Mouse (Mus musculus) kidney, postnatal 10 days (tissue): ENCODE results near the gene Bmpr1b.

Experiments used
- DNase-seq: peaks from one replicate; pipeline ENCODE4 v3.0.0; 2021; ENCODE audit warnings: mixed read lengths

The Bmpr1b gene

DNA sequence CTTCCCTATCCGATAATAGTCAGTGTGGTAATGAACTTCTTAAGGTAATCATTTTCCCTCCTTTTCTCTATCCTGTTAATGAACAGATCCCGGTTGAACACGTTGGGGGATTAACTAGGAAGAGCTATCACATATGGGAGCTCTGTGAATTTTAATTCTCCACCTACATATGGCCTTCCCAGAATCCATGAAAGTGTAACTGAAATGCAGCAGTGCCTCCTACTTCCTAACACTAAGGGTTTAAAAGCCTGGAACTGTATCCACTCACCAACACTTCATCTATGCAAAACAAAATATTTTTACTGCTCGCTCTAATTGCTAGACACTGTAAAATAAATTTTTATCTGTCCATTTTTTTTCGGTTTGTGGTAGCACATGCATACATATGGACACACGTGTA, 63.0 kb downstream of the Bmpr1b start:
- DNase-seq: no peak

GRCm38 (mm10) chr3:142104027-142104805, 65.0 kb downstream of the Bmpr1b start:
- no peak for DNase-seq

DNA sequence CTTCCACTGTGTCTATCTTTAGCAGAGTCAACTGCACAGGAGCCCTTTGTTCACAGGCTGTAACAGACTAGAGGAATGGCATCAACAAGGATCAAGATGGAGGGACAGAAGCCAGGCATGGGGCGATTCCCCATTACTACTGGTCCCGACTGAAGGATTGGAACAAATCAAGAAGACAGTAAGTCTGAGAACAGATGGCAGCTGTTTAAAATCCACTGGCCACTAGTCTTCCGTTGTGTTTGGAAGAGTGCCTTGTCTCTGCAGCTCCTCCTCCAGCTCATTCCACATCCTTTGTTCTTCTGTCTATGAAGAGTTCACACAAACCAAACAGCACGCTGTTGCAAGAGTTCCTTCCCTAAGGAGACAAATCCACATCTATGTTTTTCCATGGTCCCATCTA, 65.6 kb downstream of the Bmpr1b start:
- peak; percentile 21 for DNase-seq

- DNase-seq: no peak
These were observed 70.1 kb downstream of the Bmpr1b start for GRCm38 (mm10) chr3:142099151-142099550.

DNA sequence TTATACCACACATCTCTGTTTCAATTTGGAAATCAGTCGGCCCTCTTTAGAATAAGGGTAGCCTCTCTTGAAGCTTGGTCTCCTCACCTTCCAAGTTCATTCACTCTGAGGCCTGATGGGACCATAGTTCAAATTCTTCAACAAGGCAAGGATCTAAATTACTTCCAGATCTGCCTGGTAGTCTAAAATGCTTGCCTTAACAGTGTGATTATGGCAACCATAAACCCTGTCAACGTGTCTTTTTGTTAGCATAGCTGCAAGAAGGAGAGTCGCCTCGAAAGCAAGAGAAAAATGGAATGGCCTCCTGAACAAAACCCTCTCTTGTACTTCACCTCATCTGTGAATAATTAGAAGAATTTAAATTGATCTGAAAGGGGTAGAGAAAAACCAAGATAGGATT, 75.2 kb downstream of the Bmpr1b start:
- DNase-seq: no peak

DNA sequence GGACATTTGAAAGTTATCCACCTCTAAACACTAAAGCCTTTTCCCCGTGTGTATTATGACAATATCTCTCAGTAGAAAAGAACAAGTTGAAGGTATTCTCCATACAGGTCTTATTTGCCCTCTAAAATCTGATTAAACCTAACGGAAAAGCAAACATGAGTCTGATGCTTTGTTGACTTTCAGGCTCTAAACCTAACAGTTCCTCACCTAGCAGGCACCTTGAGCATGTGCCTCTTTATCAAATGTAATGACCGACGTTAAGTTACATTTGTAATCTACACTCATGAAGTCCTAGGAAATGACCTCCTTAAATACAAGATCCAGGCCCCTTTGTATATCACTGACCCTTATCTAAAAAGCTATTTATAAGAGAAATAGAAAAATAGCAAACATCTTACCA, 79.5 kb downstream of the Bmpr1b start:
- DNase-seq: no peak

DNA sequence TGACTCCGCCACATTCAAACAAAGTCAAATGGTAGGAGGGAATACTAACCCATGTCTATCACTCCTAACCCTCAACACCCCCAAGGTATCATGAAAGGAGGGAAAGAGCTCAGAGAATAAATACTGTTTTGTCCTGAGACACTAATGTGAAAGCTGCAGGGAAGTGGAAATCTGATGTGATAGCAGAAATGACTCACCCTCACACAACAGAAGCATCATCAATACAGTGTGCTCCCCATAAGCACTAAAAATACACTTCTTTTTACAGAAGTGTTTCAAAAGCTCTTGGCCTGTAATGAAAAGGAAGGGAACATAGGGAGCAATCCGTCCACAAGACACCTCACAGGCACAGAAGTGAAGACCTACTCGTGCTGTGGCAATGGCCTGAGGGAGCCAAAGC, 83.3 kb downstream of the Bmpr1b start:
- DNase-seq: no peak

GRCm38 (mm10) chr3:142084091-142084490, 85.1 kb downstream of the Bmpr1b start:
- no peak for DNase-seq

- no peak for DNase-seq
These were observed 91.4 kb downstream of the Bmpr1b start for GRCm38 (mm10) chr3:142077723-142078302.

DNA sequence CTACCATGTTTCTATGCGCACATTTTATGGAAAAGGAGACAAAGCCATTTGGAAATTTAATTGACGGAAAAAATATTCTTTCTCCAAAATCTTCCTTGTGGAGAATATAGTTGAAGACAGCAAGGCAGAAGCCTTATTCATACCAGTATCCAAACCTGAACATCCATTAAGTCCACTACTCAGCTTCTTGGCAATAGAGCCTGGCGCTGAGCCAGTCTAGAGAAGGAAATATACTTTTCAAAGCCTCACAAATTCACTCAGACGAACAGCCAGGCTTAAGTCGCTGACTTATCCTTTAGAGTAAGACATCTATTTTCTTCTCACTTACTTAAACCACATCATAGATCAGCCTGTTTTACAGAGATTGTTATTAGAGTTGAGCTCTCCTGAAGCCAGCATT, 97.6 kb downstream of the Bmpr1b start:
- no peak for DNase-seq

DNA sequence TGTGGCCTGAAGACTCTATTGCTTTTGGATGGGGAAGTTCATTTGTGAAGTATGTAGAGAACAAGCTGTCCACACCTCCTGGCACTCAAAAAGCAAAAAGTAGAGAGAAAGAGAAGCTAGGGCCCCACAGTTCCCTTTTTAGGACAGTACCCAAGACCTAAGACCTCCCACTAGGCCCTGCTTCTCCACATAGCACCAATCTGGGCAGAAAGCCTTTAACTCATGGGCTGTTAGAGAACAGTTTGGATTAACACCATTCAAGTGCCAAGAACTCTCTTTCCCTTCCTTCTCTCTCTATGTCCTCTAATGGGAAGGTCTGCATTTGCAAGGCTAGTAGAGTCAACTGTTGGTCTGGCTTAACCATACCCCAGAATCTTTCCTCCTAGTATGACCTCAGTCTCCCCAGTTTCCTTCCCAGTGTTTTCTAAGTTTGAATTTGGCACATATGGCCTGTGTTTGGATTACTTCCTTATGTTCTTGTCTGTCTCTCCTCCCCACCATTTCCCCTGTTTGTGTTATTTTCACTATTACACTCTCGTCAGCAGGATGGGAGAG, 102.4 kb downstream of the Bmpr1b start:
- DNase-seq: no peak

GRCm38 (mm10) chr3:142065111-142065510, 104.1 kb downstream of the Bmpr1b start:
- DNase-seq: peak; percentile 23

DNA sequence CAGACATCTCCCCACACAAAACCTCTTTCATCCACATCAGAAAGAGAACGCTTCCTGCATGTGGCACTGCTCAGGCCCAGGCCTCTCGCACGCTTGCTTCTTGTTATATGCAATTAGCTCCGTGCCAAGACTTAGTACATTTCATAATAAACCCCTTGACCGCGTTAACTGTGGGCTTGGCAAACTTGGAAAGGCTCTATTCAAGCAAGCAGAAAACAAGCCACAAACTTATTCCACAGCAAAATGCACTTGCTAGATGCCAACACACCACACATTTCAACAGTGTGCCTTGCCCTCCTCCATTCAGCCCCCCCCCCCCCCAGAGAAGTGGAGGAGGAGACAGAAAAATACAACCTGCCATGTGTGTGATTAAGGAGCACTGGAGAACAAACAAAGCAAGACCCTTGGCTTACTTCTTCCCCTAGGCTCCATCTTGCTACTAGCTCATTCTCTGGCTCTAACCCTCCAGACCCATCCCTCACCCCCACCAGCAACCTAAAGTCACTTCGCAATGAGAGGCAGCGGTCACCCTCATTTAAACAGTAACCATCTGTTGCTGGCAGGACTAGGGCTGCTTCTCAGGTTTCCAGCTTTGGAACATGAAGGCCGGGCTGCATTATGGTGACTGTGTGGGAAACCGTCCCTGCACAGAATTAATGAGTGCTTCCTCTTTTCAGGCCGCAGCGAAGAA, 105.5 kb downstream of the Bmpr1b start:
- DNase-seq: peak; percentile 21

DNA sequence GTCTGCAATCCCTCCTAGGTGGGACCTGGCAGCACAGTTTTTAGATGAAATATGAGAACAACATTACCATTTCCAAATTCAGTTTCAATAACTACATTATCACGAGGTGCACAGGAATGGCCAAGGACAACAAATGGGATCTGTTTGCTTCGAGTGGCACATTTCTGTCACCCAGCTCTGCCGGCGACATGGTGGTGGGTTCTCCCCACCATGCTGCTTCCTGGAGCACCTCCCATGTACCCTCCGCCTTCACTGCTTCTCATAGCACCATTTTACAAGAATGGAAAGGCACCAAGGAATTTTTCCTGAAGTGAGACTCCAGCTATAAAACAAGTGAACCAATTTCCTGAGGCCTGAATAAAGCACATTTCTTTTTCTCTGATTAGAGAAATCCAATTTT, 108.0 kb downstream of the Bmpr1b start:
- no peak for DNase-seq

- no peak for DNase-seq
These were observed 109.3 kb downstream of the Bmpr1b start for GRCm38 (mm10) chr3:142059890-142060289.

DNA sequence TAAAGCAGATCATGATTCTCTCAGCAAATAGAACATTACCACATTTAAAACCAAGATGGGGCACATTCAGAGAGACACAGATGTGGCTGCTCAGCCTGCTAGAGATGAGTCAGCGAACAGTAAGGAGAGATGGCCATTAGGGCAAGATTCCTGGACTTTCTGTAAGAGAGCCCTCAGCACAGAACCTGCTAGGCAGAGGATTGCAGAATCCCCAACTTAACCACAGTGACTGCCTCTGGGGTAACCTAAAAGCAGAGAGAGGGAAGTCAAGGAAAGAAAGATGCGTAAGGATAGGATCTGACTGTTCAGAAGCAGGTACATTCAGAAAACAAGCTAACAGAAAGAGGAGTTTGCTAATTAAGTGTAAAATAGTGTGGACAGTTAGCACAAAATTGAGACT, 118.5 kb downstream of the Bmpr1b start:
- no peak for DNase-seq

DNA sequence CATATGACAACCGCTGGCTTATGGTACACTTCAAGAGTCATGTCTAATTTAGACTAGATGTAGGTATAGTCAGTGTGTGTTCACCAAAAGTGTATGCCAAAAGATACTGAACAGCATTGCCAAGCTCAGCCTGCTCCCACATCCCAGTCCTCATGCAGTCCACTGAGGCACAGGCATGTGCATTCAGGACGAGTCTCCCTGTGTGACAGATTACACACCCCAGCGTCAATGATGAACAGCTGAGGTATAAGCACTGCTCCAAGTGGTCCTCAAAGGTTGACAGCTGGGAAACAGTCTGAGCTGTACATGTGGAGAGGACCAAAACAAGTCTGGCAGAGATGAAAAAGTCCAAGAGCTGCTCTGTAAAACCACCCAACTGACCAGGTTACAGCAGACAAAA, 119.6 kb downstream of the Bmpr1b start:
- DNase-seq: no peak

DNA sequence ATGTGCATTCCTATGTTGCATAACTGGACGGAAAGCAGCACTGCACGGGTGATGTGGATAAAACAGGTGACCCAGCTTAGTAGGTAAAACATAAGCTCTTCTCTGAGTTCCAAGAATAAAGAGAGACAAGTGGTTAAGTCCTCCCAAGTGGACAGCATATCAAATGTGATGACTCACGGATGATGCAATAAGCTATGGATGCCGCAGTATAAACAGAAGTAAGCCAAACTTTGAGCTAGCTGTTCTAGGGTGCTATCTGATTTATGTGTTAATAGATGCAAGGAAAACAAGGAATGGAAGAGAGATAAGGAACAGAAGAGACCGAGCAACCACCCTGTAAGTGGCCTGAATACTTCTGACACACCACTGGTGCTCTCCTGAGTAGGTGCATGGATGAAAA, 120.1 kb downstream of the Bmpr1b start:
- no peak for DNase-seq

DNA sequence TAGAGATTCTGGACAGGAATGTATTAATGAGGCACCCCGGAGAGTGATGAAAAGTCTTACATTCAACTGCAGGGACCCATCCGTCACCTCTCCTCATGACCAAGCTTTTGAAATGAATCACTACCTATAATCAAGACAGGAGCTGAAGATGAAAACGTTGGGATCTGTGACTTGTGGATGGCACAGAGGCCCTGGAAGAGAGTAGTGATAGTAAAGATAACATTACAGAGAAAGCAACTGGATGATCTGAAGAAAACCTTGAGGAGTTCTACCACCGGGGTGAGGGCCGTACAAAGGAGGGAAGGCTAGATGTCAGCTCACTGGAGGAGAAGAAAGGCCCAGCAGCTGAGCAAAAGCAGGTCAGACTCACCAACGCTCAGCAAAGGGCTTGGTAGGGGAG, 120.7 kb downstream of the Bmpr1b start:
- no peak for DNase-seq

- DNase-seq: no peak
These were observed 125.8 kb downstream of the Bmpr1b start for GRCm38 (mm10) chr3:142043463-142043862.

DNA sequence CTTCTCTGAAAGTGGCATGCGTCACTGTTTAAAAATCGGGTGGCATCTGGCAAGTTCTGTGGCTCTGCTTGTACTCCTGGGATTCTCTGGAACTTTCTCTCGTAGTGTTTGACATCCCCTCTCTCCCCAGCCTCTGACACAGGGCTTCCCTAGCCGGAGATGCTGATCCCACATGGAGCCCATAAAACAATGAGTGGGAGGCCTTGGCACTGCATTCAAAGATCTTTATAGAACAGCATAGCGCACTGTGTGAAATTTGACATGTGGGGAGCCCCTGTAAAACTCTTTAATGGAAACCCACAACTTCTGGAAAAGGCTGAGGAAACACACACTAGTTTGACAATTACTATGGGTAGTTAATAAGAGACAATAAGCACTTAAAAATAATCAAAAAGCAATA, 126.2 kb downstream of the Bmpr1b start:
- no peak for DNase-seq

GRCm38 (mm10) chr3:142040345-142040744, 128.9 kb downstream of the Bmpr1b start:
- no peak for DNase-seq

DNA sequence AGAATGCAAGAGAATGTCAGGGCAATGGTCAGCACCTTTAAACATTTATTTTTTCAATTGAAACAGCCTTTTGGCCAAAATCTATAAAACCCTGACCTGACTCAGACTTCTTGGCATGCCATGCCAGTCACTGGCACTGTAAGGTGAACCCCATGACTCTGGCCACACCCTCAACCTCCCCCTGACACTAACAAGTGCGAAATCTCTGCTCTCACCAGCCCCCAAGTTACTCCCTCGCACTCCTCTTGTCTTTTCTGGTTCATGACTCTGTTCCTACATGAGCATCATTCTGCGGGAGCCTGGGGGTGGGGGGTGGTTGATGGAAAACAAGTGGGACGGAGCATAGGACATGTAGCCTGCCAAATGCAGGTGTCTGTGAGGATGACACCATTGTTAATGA, 135.1 kb downstream of the Bmpr1b start:
- DNase-seq: no peak

DNA sequence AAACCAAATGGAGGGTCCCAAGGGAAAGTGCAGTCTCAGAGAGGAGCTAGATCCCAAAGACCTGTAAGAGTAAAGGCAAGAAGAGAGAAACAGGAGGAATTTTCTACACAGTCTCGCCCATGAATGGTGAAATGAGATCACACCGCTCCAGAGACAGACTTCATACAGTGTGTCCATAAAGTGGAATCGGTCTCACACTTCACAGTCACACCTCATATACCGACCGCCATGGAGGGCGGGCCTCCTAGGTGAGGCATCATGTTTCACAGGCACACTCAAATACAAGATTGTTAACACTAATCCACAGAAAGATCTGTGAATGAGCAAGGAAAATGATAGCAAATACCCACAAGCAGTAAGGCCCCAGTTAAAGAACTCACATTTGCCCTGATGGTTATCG, 149.5 kb downstream of the Bmpr1b start:
- no peak for DNase-seq
